Mouse (Mus musculus): ENCODE measurements around the gene Plod2.

DNA sequence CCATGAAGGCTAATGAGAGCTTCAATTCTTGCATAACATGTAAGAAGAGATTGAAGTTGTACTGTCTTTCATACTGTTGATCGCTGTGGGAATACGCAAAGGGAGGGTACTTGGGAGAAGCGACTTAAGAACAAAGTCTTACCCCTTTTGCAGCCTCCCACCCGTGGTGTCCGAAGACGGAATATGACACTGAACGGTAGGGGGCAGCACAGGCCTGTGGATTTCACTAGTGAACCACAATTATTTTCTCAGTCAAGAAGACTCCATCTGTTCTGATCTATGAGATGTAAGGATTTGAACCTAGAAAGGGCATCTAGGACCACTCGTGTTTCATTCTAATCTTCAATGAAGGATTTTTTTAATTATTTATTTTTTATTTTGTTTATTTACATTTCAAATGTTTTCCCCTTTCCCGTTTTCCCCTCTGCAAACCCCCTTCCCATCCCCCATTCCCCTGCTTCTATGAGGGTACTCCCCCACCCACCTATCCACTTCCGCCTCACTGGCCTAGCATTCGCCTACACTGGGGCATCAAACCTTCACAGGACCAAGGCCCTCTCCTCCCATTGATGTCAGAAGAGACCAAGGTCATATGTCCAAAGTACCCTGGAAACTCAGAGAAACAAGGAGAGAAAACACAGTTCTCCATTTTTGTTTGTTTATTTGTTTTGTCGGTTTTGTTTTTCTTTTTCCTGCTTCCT is 42.2 kb upstream of the Plod2 start:
- TF ChIP-seq ZC3H11A (IDR thresholded peaks at IDR 0.05; ENCODE audit: borderline replicate concordance, low read depth, low read length) (peak; percentile 69; the same call in 1 of the 2 replicates), HCFC1 (IDR thresholded peaks at IDR 0.05; ENCODE audit: borderline replicate concordance, insufficient read depth, low read length) (no peak), CHD2 (IDR thresholded peaks at IDR 0.05; ENCODE audit: low read depth, low read length) (no peak), ZNF384 (IDR thresholded peaks at IDR 0.05; ENCODE audit: low read depth, low read length) (no peak), MAFK (IDR thresholded peaks at IDR 0.05; ENCODE audit: insufficient read depth, low read depth, low read length) (no peak)
